Mouse (Mus musculus) embryonic fibroblast, embryonic 13.5 days (primary cell): ENCODE measurements around the gene Ccdc91. TPM values are rescaled to one million over a fixed set of nuclear protein-coding genes. Genes with fewer than 3 reads are reported as not detected.

ENCODE experiments used
- H3K27ac ChIP-seq: 2 replicates; pipeline ENCODE4 v1.5.1; 2012; ENCODE audit warnings: low read length, control low read depth, inconsistent platforms; ENCODE audit not compliant: insufficient read depth
- H3K4me1 ChIP-seq: 2 replicates; pipeline ENCODE4 v1.6.1; 2011; ENCODE audit warnings: low read length; ENCODE audit not compliant: control insufficient read depth, insufficient read depth
- H3K4me3 ChIP-seq: 2 replicates; pipeline ENCODE4 v1.5.1; 2011; ENCODE audit warnings: mild to moderate bottlenecking, control low read depth, low read length; ENCODE audit not compliant: insufficient read depth
- CTCF ChIP-seq: IDR thresholded peaks from 2 replicates; pipeline ENCODE4 v1.5.1; 2011; ENCODE audit warnings: mild to moderate bottlenecking, control low read depth, low read length, moderate library complexity, borderline replicate concordance; ENCODE audit not compliant: insufficient read depth
- POLR2A ChIP-seq: IDR thresholded peaks from 2 replicates; pipeline ENCODE4 v1.6.1; 2011; ENCODE audit warnings: low read depth, mild to moderate bottlenecking, control low read depth, low read length, moderate library complexity
- polyA plus RNA-seq: library from polyadenylated mRNA; stranded (reverse); fragments of >200 nt; gene quantifications from 2 replicates; pipeline ENCODE4 v1.2.4, GENCODE M21; 2011; ENCODE audit warnings: low read depth; ENCODE audit not compliant: missing spikeins, insufficient read length

Ccdc91 gene
- polyA plus RNA-seq, 1 experiment = 20.5 TPM

DNA sequence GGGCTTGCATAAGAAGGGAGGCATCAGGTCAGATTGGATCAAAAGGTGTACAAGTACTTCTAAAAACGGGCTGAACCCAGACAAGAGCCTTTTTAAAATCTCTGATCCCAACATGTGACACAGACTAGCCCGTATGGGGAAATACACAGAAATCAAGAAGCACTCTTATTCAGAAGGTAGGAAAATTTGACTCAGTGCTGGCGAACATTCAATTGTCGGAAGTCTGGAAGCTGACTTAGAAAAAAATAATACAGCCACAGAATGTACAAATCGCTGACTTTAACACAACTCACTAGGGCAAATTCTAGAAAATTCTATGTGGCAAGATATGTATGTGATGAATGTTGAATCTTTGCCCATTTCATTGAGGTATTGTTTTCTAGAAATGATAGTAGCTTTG lies 160.8 kb downstream of the Ccdc91 start:
- H3K4me1 ChIP-seq = no peaks in the 10 kb centered on the region
- H3K4me3 ChIP-seq = no peak overlapping the region
- H3K27ac ChIP-seq = no peak overlapping the region
- TF ChIP-seq POLR2A (no peak), CTCF (no peak)

- H3K27ac ChIP-seq = no peak overlapping the region
- no peak overlapping the region for H3K4me3 ChIP-seq
- H3K4me1 ChIP-seq = no peaks in the 10 kb centered on the region
- TF ChIP-seq CTCF = no peak
These were observed 168.2 kb downstream of the Ccdc91 start for GRCm38 (mm10) chr6:147643875-147644274.

DNA sequence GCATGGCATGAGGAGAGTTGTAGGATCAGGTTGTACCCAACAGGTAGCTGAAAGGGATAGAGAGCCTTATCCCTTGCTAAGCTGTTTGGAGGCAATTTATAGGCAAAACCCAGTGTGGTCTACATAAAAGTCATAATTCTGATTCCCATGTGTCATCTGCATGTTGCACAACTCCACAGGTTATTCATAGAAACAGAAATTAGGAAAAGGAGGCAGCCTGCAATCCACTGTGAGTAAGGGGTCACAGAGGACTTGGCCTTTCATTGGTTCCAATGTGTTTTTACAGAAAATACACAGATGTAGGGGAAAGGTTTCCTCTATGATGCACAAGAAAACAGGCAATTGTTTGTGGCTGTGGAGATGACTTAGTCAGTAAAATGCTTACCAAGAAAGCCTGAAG lies 168.8 kb downstream of the Ccdc91 start:
- Histone ChIP-seq H3K4me1 (no peaks in the 10 kb centered on the region), H3K4me3 (no peak overlapping the region)
- TF ChIP-seq CTCF (no peak), POLR2A (no peak)

GRCm38 (mm10) chr6:147646401-147646968 lies 170.9 kb downstream of the Ccdc91 start:
- TF ChIP-seq CTCF = no peak
- TF ChIP-seq POLR2A = no peak
- Histone ChIP-seq H3K4me3 (no peak overlapping the region), H3K27ac (no peak overlapping the region), H3K4me1 (no peaks in the 10 kb centered on the region)

More for the DNA sequence above, 168.8 kb downstream of the Ccdc91 start:
- no peak overlapping the region for H3K27ac ChIP-seq

DNA sequence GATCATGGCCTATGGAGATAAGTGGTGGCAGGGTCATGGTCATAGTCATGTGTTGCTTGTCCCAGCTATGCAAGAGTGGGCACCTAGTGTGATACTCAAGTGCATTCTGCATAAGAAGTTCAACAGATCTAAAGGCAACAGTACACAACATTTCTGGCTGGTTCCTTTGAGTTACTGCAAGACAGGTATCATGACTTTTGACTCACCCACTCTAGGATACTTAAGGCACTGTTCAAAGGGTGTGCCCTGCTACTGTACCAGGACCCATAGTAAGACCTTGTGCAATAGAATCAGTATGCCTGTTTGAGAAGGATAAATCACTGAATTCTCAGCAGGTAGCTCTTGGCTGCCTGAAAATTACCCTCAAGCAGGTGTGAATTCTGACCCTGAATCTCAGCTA lies 182.4 kb downstream of the Ccdc91 start:
- Histone ChIP-seq H3K4me1 (no peaks in the 10 kb centered on the region), H3K27ac (no peak overlapping the region), H3K4me3 (no peak overlapping the region)
- no peak for TF ChIP-seq POLR2A
- no peak for TF ChIP-seq CTCF

GRCm38 (mm10) chr6:147660718-147661117 lies 185.1 kb downstream of the Ccdc91 start:
- no peak for TF ChIP-seq POLR2A
- TF ChIP-seq CTCF = no peak
- Histone ChIP-seq H3K4me3 (no peak overlapping the region), H3K4me1 (no peaks in the 10 kb centered on the region), H3K27ac (no peak overlapping the region)

DNA sequence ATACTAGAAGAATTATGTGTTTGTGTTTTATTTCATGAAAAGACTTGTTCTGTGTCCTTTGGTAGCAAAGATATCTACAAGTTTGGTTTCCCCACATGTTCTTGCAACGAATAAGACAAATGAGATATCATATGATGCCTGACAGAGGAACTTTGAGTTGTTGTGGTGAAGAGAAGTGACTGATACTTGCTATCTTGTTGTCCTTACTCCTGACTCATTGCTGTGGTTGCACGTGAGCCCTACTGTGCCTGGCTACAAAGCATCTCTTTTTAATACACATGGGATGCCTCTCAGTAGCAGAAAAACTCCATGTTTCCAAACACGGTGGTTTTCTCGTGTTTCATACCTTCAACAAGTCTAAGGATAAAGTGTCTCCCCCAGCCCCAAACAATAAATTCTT lies 186.2 kb downstream of the Ccdc91 start:
- no peak for TF ChIP-seq CTCF
- no peak for TF ChIP-seq POLR2A
- no peaks in the 10 kb centered on the region for H3K4me1 ChIP-seq

DNA sequence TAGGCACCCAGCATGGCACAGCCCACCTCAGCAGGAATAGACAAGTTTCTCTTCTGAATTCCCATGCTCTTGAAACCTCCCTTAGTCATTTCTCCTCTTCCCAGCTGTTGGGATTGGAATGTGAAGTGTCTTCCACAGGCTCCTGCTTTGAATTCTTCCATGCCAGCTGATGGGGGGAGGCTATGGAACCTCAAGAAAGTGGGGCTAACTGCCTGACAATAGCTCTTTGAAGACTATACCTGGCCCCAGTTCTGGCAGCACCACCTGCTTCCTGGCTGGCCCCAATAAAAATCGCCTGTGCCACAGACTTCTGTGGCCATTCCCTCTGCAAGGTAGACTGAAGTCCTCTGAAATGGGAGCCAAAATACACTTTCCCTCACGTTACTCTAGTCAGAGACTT lies 187.0 kb downstream of the Ccdc91 start:
- Histone ChIP-seq H3K4me3 (no peak overlapping the region), H3K27ac (no peak overlapping the region), H3K4me1 (no peaks in the 10 kb centered on the region)
- TF ChIP-seq POLR2A (no peak), CTCF (no peak)

More for the DNA sequence above, 186.2 kb downstream of the Ccdc91 start:
- H3K27ac ChIP-seq = no peak overlapping the region
- no peak overlapping the region for H3K4me3 ChIP-seq

GRCm38 (mm10) chr6:147664339-147664738 lies 188.7 kb downstream of the Ccdc91 start:
- Histone ChIP-seq H3K27ac (no peak overlapping the region), H3K4me1 (no peaks in the 10 kb centered on the region), H3K4me3 (no peak overlapping the region)
- TF ChIP-seq CTCF (no peak), POLR2A (no peak)

DNA sequence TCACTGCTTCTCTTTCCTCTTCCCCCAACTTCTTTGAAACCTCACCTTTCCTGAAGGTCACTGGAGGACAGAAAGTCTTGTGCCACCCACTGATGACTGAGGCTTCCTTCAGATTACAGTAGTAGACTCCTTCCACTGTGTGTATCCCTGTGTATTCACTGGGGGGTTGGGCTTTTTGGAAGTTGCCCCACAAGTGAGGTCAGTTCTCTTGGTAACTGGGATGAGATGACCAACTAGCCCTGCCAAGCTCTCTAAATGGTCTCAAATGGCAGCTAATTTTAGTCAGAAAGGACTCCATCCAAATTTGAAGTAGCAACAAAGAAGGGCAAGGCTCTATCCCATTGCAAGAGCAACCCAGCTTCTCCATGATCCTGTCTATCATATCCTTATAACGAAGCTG lies 195.7 kb downstream of the Ccdc91 start:
- no peaks in the 10 kb centered on the region for H3K4me1 ChIP-seq
- no peak overlapping the region for H3K4me3 ChIP-seq
- TF ChIP-seq CTCF (no peak), POLR2A (no peak)
- H3K27ac ChIP-seq = no peak overlapping the region

GRCm38 (mm10) chr6:147672481-147672880 lies 196.9 kb downstream of the Ccdc91 start:
- TF ChIP-seq POLR2A (no peak), CTCF (no peak)
- Histone ChIP-seq H3K4me1 (no peaks in the 10 kb centered on the region), H3K27ac (no peak overlapping the region), H3K4me3 (no peak overlapping the region)
